Mouse (Mus musculus) mesoderm, embryonic 11.5 days (tissue): ENCODE measurements around the gene Cxcl12.

Experiments
- DNase-seq: peaks from one replicate; pipeline ENCODE4 v3.0.0-alpha.2; 2012; ENCODE audit warnings: low read depth, low spot score

Gene Cxcl12

DNA sequence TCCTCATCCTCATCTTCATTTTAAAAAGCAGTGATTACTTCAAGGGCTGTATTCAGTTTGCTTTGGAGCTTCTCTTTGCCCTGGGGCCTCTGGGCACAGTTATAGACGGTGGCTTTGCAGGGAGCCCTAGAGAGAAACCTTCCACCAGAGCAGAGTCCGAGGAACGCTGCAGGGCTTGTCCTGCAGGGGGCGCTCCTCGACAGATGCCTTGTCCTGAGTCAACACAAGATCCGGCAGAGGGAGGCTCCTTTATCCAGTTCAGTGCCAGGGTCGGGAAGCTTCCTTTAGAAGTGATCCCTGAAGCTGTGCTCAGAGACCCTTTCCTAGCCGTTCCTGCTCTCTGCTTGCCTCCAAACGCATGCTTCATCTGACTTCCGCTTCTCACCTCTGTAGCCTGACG, 5.5 kb downstream of the Cxcl12 start:
- DNase-seq, result peak; percentile 84

DNA sequence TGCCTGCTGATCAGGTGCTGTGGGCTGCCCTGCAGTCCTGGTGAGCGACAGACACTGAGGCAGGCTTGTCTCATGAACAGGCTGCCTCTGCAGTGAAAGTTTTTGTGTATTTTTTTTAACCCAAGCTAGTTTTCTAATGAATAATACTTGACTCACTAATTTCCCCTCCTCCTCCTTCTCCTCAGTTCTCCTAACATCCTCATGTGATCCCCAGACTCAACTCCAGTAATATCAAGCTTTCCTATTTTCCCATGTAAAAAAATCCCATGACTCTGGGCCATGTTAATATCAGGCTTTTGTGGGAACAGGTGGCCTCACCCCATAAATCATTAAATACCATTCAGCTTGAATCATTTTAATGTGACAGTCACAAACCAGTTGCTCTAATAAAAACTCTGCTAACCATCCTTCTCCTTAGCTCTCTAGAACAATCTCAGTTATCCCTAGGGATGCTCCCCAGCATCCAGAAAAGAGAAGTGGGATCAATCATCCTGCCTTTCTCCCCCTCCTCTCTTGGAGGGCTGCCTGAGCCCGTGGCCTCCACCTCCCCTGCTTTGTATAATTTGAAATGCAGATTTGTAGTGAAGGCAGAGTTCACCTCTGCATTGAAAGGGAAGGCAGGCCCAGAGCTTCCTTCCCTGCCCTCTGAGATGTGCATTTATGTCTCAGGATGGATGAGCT, 6.9 kb downstream of the Cxcl12 start:
- peak; percentile 63 for DNase-seq

DNA sequence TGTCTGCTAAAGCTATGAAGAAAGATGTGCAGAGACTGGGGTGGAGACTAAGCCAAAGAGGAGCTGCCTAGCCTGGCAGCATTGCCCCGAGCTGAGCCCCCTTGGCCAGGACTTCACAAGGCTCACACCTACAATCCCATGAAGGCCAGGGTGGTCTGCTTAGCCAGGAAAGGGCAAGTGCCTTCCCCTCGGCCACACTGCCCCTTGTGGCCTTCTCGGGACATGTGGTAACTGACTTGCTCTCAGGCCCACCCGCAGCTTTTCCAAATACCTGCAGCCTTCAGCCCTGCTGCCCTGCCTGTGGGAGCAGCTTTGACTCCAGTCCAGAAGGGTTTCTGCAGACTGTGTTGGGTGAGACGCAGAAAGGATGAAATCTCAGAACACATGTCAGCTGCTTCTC, 8.1 kb downstream of the Cxcl12 start:
- peak; percentile 50 for DNase-seq

GRCm38 (mm10) chr6:117180303-117180702, 12.0 kb downstream of the Cxcl12 start:
- no peak for DNase-seq

GRCm38 (mm10) chr6:117185381-117185780, 17.0 kb downstream of the Cxcl12 start:
- no peak for DNase-seq

- DNase-seq, result no peak
Measured at GRCm38 (mm10) chr6:117190453-117190852, 22.1 kb downstream of the Cxcl12 start.

DNA sequence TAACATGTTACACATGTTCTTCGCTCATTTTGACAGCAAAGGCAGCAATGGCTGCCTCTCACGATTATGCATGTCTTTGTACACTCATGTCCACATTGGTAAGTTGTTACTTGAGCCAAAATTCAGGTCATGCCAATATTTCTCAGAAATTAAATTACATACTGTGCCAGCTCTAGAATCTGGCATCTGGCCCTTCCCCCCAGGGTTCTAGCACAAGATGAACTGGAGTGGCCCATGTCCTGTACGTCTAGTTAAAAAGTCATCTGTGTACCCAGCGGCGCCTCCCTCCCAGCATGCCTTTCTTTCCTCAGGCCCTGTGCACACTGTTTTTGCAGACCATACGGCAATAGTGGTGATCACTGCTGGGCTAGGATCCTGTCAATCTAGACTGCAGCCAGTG, 23.4 kb downstream of the Cxcl12 start:
- DNase-seq, result no peak

DNA sequence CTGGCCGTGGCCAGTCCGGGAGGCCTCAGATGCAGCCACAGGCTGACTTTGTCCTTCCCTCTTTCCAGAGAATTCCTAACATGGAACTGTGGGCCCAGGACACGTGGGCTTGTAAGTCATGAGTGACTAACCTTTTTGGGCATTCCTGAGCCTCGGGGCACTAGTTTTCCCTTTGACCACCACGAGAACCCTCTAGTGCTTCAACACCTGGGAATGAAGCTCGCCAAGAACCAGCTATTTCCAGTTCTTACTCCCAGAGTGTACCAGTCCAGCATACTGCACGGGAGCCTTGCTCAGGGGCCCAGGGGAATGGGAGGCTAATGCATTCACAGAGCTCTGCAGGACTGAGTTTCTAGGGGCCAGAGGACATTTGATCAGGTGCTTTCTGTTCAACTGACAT, 24.3 kb downstream of the Cxcl12 start:
- no peak for DNase-seq

DNA sequence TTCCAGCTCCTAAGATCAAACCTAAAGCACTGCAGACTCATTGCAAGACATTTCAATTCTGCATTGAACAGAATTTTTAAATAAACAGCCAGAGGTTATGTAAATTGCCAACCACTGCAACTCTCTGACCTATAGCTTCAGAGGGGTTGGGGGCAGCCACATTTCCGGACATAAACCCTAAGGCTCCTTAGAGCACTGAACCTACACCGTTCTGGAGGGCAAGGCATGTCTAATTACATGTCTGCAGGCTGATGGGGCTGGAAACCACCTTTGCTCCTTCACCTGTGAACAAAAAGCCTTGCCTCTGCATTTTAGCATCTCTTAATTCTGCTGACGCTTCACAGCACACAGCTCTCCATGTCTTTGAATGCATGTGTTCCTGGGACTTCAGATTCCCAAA, 26.9 kb downstream of the Cxcl12 start:
- DNase-seq, result no peak

- DNase-seq, result no peak
Measured at GRCm38 (mm10) chr6:117198871-117199270, 30.5 kb downstream of the Cxcl12 start.

DNA sequence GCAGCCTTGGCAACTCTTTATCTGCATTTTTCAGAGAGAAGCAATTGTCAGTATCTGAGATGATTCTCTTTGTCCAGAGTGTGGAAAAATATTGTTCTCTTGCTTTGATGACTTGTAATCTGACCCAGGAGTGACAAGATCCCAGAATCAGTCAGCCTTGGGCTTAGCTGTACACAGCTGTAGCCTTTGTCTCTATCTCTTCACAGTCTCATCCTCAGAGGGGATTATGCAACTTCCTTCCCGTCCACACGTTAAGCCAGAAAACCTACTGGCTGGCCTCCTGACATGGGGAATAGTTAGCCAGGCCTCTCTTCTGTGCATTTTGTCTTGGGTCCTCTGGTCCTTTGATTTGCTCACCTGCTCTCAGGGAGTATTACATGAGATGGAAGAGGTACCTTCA, 31.4 kb downstream of the Cxcl12 start:
- DNase-seq, result no peak

DNA sequence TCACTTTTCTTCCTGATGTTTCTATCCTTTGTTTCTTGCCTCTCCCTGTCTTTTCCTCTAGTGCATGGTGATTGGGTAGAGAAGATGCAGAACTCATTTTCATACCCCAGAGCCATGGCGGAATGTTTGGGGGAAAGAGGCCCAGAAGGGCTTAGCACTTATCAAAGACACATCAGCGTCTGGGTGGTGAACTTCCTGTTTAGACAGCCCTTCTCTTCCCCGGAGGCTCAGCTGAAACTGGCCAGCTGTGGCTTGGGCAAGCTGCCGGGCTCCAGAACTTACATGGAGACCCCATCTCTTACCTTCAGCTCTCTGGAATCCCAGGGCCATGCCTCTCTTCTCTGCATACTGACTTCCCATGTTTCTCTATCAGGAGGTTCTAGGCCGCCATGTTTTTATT, 32.6 kb downstream of the Cxcl12 start:
- DNase-seq, result no peak

- no peak for DNase-seq
Measured at GRCm38 (mm10) chr6:117201396-117201795, 33.1 kb downstream of the Cxcl12 start.

- DNase-seq, result no peak
Measured at GRCm38 (mm10) chr6:117201859-117202258, 33.5 kb downstream of the Cxcl12 start.

DNA sequence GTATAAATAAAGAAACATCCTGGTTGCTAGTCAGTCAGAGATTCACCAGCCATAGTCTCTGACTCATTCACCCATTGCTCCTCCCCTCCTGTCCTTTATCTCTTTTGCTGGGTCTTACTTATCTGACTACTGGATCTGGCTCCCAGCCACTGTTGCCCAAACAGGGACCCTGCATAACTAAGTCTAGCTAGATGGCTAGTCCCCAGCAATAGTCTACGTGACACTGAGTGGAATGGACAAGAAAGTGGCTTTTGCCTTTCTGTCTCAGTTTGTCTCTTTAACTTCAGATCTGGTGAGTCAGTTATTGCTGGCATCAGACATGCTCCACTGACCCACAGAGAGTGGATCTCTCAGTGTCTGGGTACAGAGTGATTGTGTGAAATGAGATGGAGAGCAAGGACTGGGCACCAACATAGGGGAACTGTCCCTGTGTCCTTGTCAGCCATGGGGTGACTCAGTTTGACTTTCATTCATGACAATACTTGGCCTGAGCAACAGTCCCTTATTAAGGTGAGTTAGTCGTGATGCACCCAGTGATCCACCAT, 34.6 kb downstream of the Cxcl12 start:
- no peak for DNase-seq

GRCm38 (mm10) chr6:117204112-117204511, 35.8 kb downstream of the Cxcl12 start:
- no peak for DNase-seq

- no peak for DNase-seq
Measured at GRCm38 (mm10) chr6:117206834-117207233, 38.5 kb downstream of the Cxcl12 start.

GRCm38 (mm10) chr6:117207289-117207688, 39.0 kb downstream of the Cxcl12 start:
- DNase-seq, result no peak

DNA sequence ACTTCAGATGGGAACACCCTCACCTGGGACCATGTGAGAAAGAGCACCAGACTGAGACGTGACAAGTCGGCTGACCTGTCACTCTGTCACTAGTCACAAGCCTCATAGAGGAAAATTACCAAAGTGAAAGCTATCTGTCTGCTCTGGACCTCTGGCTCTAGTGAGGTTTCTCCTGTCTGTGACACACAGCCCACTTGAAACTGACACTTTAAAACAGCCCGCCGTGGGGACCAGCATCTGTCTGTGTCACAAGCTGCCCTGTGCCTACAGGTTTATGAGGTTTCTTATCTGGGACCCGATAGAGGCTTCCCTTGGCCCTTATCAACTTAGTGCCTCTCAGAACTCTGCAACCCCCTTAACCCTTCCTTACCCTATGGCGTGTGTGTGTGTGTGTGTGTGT, 41.8 kb downstream of the Cxcl12 start:
- no peak for DNase-seq

DNA sequence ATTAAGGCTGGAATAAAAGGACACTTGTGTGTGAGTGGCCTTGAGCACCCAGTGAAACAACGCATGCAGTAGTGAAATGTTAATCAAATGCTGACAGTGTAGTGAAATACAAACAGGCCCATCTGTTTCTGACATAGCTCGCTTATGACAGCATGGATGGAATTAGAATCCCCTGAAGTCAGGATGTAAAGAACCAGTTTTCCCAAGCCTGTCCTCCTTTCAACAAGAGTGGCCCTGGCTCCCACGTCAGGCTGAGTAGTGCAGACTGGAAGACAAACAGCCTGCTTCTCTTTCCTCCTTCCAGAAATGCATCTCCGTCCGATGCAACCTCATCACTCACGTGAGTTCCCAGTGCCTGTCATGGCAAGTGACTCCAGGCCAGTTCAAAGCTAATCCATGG, 42.2 kb downstream of the Cxcl12 start:
- DNase-seq, result peak; percentile 24

DNA sequence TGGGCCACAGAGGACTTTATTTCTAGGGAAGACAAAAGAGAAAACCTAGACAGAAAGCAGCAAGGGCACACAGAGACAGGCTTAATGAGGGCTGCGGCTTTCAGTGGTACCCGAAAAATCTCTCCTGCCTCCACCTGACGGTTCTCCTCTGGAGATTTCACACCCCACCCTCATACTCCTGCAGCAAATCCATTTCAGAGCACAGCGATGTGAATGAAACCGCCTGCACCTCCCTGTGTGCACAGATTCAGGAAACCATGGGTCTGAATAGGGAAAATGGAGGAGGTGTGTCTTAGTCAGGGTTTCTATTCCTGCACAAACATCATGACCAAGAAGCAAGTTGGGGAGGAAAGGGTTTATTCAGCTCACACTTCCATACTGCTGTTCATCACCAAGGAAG, 46.2 kb downstream of the Cxcl12 start:
- no peak for DNase-seq

GRCm38 (mm10) chr6:117218442-117219299, 50.3 kb downstream of the Cxcl12 start:
- DNase-seq, result no peak

DNA sequence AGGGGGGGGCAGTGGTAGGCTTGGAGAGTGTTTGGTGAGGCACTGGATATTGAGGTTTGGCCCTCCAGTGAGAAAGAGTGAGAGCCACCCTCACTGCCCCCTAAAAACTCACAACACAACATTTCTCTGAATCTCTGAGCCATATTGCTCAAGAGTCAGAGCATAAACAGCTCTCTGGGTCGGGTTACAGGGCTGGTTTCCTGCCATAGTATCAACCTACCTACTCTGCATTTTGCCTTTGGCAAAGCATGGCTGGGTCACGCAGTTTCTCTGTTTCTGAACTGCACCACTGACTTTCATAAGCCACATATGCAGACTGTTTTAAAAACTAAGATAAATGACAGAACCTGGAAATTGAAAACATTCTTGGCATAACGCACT, 51.0 kb downstream of the Cxcl12 start:
- DNase-seq, result no peak
